Mouse (Mus musculus) liver, postnatal 0 days (tissue): Measurements from ENCODE around the gene Alg14.

Experiments
- CTCF ChIP-seq: sonication (generic); IDR thresholded peaks from 2 replicates; pipeline ENCODE4 v1.5.1; 2016; ENCODE audit warnings: antibody characterized with exemption, low read depth
- EP300 ChIP-seq: IDR thresholded peaks from 2 replicates; pipeline ENCODE4 v1.6.1; 2016; ENCODE audit warnings: antibody characterized with exemption, low read depth, mild to moderate bottlenecking

DNA sequence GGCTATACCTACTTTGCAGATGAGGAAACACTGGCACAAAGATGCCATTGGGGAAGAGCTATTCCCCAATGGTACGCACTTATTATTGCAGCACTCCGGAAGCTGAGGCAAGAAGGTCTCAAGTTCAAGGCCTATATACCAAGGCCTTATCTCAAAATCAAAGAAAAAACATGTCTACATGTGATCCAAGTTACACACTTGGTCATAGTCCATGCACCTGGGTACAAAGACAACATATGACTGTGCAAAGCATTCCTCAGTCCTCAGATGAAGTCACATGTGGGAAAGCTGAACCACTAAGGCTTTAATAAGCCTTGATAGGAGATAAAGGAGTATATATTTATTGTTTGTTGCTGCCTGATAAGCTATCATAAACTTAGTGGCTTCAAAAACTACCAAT, 17.6 kb upstream of the Alg14 start:
- TF ChIP-seq CTCF (no peak), EP300 (peak; percentile 54; the same call in 1 of the 2 replicates)
